8 mouse cellular contexts compared by ENCODE assay signal in the genomic region with DNA sequence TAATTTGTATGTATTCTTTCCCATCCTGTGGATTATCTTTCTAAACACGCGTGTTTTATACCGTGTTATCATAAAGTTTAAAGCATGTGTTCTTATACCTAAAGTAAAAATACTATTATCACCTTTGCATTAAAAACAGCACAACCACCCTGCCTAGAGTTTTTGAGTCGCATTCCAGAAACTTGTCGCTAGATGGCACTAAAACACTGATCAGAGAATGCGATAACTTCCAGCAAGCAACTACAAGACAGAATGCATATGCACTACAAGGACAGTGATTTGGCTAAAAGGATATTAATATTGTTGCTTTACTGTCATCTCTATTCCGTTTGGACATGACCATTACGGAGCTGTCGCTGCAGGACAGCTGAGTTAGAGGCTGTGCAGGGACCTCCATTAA. TPM values are rescaled to one million over a fixed set of nuclear protein-coding genes. Genes with fewer than 3 reads are reported as not detected.
DNase-seq lines count a peak whose midpoint lies in the region; ATAC-seq lines count a peak whose summit lies in the region.
"Had no signal": no experiment of that assay in that cellular context is flagged by ENCODE, and none has a peak within 500 bp of the region (broad histone marks: within the 10 kb centered on the region; RNA-seq: fewer than 3 reads in every experiment).

No protein-coding gene starts in this region.

- DNase-seq in kidney, adult 11 months, result peak; percentile 3
- DNase-seq in kidney, postnatal 10 days, result no peak
- peak; percentile 55 for DNase-seq in 416B (ENCODE audit: low read depth)
- peak; percentile 2 for DNase-seq in Muller cell, postnatal 12 days (ENCODE audit: inconsistent ontology term)
- DNase-seq in forelimb bud, embryonic 11.5 days (ENCODE audit: low read depth, low spot score), result peak; percentile 16
- no peak for DNase-seq in testis, postnatal 10 days (ENCODE audit: low spot score)

- no peak for ATAC-seq in megakaryocyte, adult 5-6 weeks (ENCODE audit: poor library complexity, severe bottlenecking)

RNA-seq across cellular contexts. Expression of a gene that starts 34.2 kb away (rescaled TPM):
- total RNA-seq in megakaryocyte, adult 5-6 weeks (2015), result not detected in 2 replicates
- not detected in 2 replicates for total RNA-seq in megakaryocyte, adult 5-6 weeks (2017)
- total RNA-seq: layer of hippocampus, adult 8-10 months had no signal

RNA-seq across cellular contexts. Expression of a gene that starts 34.6 kb away (rescaled TPM):
- total RNA-seq in megakaryocyte, adult 5-6 weeks (2015), result not detected in 2 replicates
- total RNA-seq in megakaryocyte, adult 5-6 weeks (2017), result not detected in 2 replicates
- total RNA-seq: layer of hippocampus, adult 8-10 months had no signal

Comparison
In these comparisons a context has a peak if more than half of its experiments do, and no peak if none do; other contexts are left out.
1. DNase-seq: peak in kidney, adult 11 months (single experiment), 416B (single experiment), Muller cell, postnatal 12 days (single experiment) and forelimb bud, embryonic 11.5 days (single experiment); none in kidney, postnatal 10 days (single experiment) and testis, postnatal 10 days (single experiment).